Mouse (Mus musculus): ENCODE data around the gene Orm3. TPM values are rescaled to one million over a fixed set of nuclear protein-coding genes. Genes with fewer than 3 reads are reported as not detected.

Gene Orm3
- total RNA-seq, 2 experiments from 2014 or later: not detected

- DNase-seq: no peak
Observed at GRCm38 (mm10) chr4:63402558-63402957, 46.6 kb downstream of the Orm3 start.

- peak; percentile 94 for DNase-seq
Observed at GRCm38 (mm10) chr4:63403040-63403959, 47.3 kb downstream of the Orm3 start, which contains the start of gene Akna. Akna (minus strand) TSS chr4:63403354.

GRCm38 (mm10) chr4:63404205-63404604 is 48.2 kb downstream of the Orm3 start:
- DNase-seq: no peak

GRCm38 (mm10) chr4:63405051-63405450 is 49.1 kb downstream of the Orm3 start:
- no peak for DNase-seq

- DNase-seq: no peak
Observed at GRCm38 (mm10) chr4:63405683-63406082, 49.7 kb downstream of the Orm3 start.

GRCm38 (mm10) chr4:63408247-63408646 is 52.3 kb downstream of the Orm3 start:
- peak; percentile 45 for DNase-seq

GRCm38 (mm10) chr4:63408649-63409048 is 52.7 kb downstream of the Orm3 start:
- DNase-seq: peak; percentile 73

Other genes starting within 250 kb of the Orm3 start
- not detected for gene Ambp, start 201.4 kb upstream of the Orm3 start, total RNA-seq (2021)
- not detected for gene Kif12, start 184.0 kb upstream of the Orm3 start, total RNA-seq (2021)
- gene Col27a1, start 142.2 kb upstream of the Orm3 start, total RNA-seq (2021): 1 to 10 TPM; 6.5 TPM
- gene Orm1, start 11.6 kb upstream of the Orm3 start, total RNA-seq (2021): not detected
- not detected for gene Orm2, start 6.3 kb downstream of the Orm3 start, total RNA-seq (2021)
- 1 to 10 TPM; 4.8 to 5.3 TPM for gene Akna, start 47.2 kb downstream of the Orm3 start, total RNA-seq (2021)
- gene Whrn, start 139.8 kb downstream of the Orm3 start, total RNA-seq (2021): 1 to 10 TPM; 5.1 to 8.9 TPM
- 100 to 1,000 TPM; 158 to 159 TPM for gene Atp6v1g1, start 188.6 kb downstream of the Orm3 start, total RNA-seq (2021)
- 1 to 10 TPM; 4.3 to 4.9 TPM for gene Tmem268, start 202.6 kb downstream of the Orm3 start, total RNA-seq (2021)
- not detected for gene Gm11213, start 249.1 kb downstream of the Orm3 start, total RNA-seq (2021)